Mouse (Mus musculus): ENCODE measurements around the gene Ckmt2.

- TF ChIP-seq CTCF (IDR thresholded peaks at IDR 0.05; ENCODE audit: control insufficient read depth, insufficient read depth, low read length), result no peak
- no peak for TF ChIP-seq POLR2A (IDR thresholded peaks at IDR 0.05; ENCODE audit: borderline replicate concordance, control insufficient read depth, low read depth, low read length)
These were observed 68.7 kb downstream of the Ckmt2 start for GRCm38 (mm10) chr13:91807874-91808575.
